Mouse (Mus musculus): Measurements from ENCODE around the gene Npcd. TPM values are rescaled to one million over a fixed set of nuclear protein-coding genes. Genes with fewer than 3 reads are reported as not detected.

Gene Npcd
- total RNA-seq (2021): 10 to 100 TPM; 12.5 to 13.3 TPM
- long read RNA-seq, partial matches to known transcripts: 11 of 20 reads
- long read RNA-seq, other reads (novel, unspliced or antisense): 9 of 20 reads

GRCm38 (mm10) chr15:79834130-79834880 is at the start of gene Npcd, which contains the start of gene Cbx6:
TSS of gene Npcd (minus strand) at chr15:79834237.
TSS of gene Cbx6 (minus strand) at chr15:79834688.
- peak; percentile 99 for DNase-seq (ENCODE audit: low spot score in 2 of 2)

GRCm38 (mm10) chr15:79883352-79883822 is 49.4 kb upstream of the Npcd start:
- DNase-seq (ENCODE audit: low spot score in 2 of 2): peak; percentile 96 to 98

DNA sequence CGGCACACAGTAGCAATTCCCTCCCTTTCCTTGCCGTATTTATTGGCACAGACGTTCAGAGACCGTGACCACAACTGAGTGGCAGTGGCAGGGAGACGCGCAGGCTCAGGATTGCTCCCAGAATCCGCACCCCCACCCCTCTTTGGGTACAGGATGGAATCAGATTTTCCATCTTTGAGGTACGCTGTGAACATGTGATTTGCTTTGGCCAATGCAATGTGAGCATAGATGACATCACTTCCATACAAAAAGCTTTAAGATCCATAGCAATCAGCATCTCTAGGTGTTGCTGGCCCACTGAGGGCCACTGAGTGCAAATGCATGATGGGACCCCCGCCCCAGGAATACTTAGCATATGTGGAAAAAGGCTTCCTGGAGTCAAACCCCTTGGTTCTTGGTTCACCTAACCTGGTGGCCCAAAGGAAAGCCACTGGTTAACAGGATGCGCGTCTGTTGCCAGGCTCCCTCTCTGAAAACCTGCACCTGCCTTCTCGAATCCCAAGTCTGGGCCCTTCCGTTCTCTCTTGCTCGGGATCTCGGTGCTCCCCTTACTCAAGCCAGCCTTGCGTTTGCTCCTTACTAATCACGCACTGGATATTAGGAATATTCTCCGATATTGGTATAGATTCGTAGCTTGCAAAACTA is 48.7 kb upstream of the Npcd start:
- peak; percentile 47 to 63 for DNase-seq (ENCODE audit: low spot score in 2 of 2)

DNA sequence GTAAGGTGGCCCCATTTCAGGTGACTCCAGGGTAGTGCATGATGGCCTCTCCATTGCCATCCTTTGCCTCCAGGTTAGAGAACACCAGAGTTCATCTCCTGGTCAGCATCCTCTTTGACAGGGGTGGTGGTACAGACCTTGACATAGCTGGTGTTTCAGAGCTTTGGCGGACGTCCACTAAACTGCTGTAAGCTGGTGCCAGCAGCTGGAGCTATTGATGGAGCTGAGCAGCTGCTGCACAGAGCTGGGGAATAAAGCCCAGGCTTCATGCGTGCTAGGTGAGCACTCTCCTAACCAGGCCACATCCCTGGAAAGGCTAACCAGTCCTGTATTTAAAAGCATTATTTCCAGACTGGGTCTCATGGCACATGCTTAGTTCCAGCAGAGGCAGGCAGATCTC is 46.4 kb upstream of the Npcd start:
- DNase-seq (ENCODE audit: low spot score in 2 of 2): no peak

DNA sequence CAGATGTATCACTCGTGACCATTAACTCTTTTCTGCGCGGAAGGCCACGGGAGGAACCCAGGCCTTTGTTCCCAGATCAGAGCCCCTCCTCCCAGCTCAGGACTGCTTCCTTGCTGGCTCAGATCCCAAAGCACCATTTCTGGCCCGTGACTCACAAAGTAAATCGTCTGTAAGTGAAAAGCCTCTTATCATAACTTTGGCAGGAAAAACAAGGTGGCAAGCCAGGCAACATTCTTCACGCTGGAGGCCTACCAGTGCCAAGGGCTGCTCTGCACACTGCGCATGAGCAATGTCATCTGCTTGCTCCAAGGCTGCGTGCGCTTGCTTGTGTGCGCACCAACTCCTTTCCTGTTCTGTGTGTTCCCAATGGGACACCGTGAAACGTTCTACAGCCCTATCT is 45.3 kb upstream of the Npcd start:
- DNase-seq (ENCODE audit: low spot score in 2 of 2): peak; percentile 61 to 67

DNA sequence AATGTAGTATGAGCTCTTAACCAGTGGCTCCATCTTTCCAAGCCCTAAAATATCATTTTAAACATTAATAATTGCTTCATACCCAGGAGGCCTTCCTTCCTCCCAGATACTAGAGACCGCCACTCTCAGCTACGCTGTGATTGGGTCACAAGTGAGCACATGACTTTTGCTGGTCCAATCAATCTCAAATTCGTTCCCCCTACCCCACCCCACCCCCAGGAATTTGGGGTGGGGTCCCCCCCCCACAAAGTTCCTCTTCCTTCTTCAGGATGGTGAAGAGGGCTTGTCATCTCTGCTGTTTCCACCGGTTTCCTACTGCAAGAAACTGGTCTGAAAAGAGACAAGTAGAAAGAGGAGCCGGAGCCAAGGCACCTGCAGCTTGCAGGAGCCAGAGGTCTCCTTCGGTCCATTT is 44.7 kb upstream of the Npcd start:
- no peak for DNase-seq (ENCODE audit: low spot score in 2 of 2)

DNA sequence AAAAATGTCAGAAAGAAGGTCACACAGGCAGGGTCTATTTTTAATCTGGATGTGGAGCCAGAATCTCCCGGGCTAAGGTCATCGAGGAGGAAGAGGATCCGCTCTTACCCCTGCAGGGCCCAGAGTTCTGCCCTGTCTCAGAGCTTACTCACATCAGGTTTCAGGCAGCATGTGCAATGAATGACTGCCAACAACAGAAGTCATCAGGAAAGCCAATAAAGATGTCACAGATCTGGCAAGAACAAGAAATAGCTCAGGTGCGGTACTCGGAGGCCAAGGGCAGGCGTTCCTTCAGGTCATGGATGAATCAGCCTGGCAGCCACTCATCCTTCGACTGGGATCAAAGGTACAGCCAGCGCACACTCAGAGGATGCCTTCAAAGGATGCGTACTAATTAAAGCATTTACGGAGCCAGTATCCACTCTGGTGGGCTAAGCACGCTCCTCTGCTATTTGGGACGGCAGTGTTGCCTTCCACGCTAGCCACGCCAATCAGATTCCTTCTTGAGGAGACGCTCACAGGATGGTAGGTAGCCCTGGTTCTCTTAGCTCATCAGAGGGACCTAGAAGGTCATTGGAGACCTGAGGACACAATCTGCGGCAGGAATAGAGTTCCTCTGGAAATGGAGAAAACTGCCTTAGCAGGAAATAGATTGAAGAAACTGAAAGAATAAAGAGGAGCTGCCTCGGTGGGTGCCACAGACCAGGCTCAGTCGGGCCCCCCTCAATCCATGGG is 41.4 kb upstream of the Npcd start:
- DNase-seq (ENCODE audit: low spot score in 2 of 2): no peak

GRCm38 (mm10) chr15:79873995-79874394 is 40.0 kb upstream of the Npcd start:
- DNase-seq (ENCODE audit: low spot score in 2 of 2): no peak

DNA sequence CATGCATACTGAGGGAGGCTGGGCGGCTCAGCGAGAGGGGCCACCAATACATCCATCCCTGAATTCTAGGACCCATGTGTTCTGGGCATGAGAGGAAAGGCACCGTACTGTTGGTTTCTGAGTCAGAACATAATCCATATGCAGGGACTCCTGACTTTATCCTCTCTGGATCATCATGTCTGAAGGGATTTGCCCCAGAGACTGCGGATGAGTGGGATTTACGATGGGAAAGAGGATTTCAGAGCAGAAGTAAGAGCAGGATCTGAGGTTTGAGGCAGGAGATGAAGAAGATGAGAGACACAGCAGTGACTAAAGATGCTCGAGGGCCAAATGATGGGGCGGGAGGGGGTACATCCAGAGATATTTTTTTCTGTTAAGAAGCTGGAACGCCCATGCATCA is 39.5 kb upstream of the Npcd start:
- DNase-seq (ENCODE audit: low spot score in 2 of 2): no peak

DNA sequence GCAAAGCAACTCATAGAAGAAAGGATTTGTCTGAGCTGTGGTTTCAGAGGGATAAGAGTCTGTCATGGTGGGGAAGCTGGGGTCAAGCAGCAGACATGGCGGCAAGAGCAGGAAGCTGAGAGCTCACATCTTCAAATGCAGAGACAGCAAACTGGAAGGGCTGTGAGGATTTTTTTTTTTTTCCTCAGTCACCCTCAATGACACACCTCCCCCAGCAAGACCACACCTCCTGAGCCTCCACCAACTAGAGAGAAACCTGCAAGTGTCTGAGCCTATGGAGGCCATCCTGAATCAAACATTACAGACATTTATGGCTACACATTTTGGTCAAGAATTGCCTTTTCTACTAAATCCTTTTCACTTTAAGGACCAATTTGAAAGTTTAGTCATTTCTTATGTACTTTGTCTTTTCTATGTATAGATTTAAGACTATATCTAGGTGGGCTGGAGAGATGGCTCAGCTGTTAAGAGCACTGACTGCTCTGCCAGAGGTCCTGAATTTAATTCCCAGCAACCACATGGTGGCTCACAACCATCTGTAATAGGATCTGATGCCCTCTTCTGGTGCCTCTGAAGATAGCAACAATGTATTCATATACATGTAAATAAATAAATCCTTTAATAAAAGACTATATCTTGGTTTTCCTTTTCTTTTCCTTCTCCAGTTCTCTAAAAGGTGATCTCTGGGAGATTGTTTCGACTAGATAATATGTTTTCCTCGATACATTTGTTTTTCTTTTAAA is 33.4 kb upstream of the Npcd start:
- DNase-seq (ENCODE audit: low spot score in 2 of 2): no peak

GRCm38 (mm10) chr15:79859821-79860220 is 25.8 kb upstream of the Npcd start:
- no peak for DNase-seq (ENCODE audit: low spot score in 2 of 2)

- DNase-seq (ENCODE audit: low spot score in 2 of 2): no peak
These were observed 24.9 kb upstream of the Npcd start for GRCm38 (mm10) chr15:79858979-79859378.

GRCm38 (mm10) chr15:79850143-79850542 is 16.1 kb upstream of the Npcd start:
- DNase-seq (ENCODE audit: low spot score in 2 of 2): no peak

DNA sequence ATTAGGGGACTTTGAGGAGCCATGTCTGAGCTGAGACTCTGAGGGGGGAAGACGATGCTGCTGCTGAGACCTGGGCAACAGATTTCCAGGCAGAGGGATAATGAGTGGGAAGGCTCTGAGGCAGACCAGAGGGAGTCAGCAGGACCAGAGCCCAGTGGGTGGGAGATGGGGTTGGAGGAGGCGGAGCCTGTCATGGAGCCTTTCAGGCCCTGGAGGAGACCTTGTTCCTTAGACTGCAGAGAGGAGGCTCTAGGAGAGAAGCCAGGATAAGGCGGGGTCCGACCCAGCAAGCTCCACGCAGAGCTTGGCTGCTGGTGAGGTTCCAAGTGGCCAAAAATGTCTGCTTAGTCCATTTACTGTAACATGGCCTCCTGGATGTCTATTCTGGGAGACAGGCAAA is 13.1 kb upstream of the Npcd start:
- peak; percentile 25 to 32 for DNase-seq (ENCODE audit: low spot score in 2 of 2)

DNA sequence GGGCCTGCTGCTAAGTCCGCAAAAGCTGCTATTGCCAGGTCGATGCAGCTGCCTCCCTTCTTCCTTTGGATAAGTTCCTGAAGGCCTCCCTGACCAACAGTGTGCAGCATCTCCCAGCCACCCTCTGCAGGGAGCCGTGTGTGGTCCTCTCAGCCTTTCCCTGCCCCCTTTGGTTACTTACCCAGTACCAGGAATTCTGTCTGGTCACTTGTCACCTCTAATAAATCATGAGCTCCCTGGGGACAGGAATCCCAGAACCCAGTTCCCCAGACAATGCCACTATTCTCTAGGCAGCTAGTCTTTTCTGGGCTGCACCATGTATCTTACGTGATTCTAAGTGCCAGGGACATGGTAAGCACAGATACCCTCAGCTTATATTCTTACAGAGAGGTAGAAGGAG is 11.9 kb upstream of the Npcd start:
- DNase-seq (ENCODE audit: low spot score in 2 of 2): no peak

DNA sequence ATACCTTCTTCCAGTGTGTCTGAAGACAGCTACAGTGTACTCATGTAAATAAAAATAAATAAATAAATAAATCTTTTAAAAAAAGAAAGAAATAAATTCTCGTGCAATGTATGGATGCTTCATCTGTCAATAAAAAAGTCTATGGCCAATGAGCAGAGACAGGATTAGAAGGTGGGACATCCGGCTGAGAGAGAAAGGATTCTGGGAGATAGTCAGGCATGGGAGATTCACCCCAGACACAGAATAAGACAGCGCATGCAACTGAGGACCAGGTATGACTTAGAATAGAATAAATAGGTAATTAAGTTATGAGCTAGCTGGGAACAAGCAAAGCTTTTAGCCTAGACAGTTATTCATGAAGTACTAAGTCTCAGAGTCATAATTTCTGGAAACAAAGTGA is 8.9 kb upstream of the Npcd start:
- no peak for DNase-seq (ENCODE audit: low spot score in 2 of 2)

DNA sequence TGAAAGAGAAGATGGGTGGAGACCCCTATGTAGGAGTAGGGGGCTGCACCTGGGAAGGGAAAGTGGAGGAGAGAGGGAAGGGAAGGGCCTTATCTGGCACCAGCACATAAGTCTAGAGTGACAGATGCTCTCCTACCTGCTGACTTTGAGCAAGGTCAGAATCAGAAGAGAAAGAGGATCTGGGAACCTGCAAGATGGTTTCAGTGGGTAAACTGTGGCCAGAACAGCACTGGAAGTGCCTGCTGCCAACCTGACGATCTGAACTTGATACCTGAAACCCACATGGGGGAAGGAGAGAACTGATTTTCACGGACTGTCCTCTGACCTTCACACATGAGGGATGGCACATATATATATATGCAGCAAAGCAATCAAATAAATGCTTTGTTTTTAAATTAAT is 6.2 kb upstream of the Npcd start:
- DNase-seq (ENCODE audit: low spot score in 2 of 2): no peak

- no peak for DNase-seq (ENCODE audit: low spot score in 2 of 2)
These were observed 834 bp upstream of the Npcd start for GRCm38 (mm10) chr15:79834881-79835260.

GRCm38 (mm10) chr15:79833251-79834050 is 586 bp downstream of the Npcd start:
- peak; percentile 53 to 64 for DNase-seq (ENCODE audit: low spot score in 2 of 2)

All from layer of hippocampus, postnatal 10 days (tissue).